Mouse (Mus musculus) c-Kit-positive CD71-positive TER-119-positive erythroid progenitor cells, embryonic 14.5 days (primary cell): ENCODE results near the gene Sh3bp2.

ENCODE experiments used
- DNase-seq: peaks from one replicate; pipeline ENCODE4 v3.0.0-alpha.2; 2013; ENCODE audit warnings: low spot score

The Sh3bp2 gene

GRCm38 (mm10) chr5:34526477-34526775 lies 788 bp downstream of the Sh3bp2 start:
- DNase-seq: no peak

DNA sequence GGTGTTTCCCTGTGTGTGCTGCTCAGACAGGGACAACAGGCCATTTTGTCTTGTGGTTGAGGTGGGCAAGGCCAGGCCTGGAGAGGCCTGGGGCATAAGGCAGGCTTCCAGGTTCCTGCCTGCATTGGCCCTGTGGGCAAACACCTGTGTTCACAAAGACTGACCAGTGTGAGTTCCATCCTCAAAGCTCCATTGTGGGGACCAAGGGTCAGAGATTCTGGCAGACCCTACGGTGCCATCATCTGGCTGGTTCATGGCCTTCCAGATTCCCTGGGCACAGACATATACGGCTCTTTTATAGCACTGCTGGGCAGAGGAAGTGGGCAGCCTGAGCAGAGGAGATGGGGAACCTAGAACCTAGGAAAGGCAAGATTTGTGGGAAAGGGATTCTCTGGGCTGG lies 1.7 kb downstream of the Sh3bp2 start:
- DNase-seq: no peak

- no peak for DNase-seq
These were observed 3.1 kb downstream of the Sh3bp2 start for GRCm38 (mm10) chr5:34528724-34529123.

DNA sequence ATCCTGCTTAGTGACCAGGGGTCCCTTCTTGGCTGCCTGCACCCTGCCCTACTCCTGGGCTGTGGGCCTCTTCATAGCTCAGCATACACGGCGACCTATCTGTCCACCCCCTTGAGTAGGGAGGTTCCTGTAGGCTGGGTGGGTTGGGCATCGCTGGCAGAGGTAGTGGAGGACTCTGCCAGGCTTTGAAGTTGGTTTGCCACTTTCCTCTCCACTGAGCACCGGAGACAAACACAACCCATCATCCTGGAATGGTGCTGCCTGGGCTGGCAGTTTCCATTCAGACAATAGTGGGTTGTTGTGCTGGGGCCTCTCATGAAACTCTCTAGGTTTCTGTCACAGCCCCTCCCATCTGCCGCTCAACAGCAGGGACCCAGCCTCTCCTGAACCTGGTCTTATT lies 4.5 kb downstream of the Sh3bp2 start:
- DNase-seq: no peak

- no peak for DNase-seq
These were observed 5.0 kb downstream of the Sh3bp2 start for GRCm38 (mm10) chr5:34530687-34531086.

DNA sequence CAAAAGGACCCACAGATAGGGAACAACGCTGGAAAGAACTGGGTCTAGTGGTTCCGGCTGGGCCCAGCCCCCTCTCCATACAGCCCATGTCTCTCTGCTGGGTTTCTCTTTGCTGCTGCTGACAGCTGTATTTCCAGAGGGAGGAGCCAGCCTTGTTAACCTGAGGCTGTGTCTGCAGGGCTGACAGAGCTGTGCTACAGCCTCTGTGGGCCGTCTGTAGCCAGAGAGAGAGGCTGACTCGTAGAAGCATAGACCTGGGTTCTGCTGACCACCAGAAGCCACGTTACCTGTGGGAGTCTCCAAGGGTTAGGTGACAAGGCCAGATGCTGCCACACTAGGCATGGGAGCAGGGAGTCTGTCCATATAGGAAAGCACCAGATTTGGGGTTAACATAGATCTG lies 7.4 kb downstream of the Sh3bp2 start:
- no peak for DNase-seq

- DNase-seq: no peak
These were observed 8.2 kb downstream of the Sh3bp2 start for GRCm38 (mm10) chr5:34533820-34534219.

DNA sequence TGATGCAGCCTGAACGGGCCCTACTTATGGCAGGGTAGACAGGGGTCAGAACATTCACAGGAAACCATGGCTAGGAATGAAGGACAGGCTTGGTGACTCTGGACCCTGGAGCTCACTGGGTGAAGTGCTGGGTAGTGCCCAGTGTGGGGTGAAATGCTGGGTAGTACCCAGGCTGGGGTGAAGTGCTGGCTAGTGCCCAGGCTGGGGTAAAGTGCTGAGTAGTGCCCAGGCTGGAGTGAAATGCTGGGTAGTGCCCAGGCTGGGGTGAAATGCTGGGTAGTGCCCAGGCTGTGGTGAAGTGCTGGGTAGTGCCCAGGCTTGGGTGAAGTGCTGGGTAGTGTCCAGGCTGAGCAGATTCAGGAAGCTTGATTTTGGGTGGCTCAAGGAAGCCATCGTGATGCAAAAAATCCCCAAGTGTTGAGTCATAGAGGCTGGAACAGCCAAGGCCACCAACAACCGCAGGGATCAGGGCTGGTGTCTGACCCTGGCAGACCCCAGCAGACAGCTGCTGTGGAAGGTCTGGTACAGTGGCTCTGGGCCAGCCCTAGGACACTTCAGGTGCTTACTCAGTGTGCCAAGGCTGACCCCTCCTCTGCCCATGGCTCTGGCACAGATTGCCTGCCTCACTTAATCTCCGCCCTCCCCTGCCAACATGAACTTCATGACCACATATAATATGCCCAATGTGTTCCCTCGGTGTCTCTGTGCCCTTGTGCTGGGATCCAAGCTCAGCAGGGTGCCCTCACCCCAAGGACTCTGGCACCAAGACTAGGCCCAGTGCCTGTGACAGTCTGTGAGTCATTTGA lies 9.3 kb downstream of the Sh3bp2 start:
- DNase-seq: no peak

DNA sequence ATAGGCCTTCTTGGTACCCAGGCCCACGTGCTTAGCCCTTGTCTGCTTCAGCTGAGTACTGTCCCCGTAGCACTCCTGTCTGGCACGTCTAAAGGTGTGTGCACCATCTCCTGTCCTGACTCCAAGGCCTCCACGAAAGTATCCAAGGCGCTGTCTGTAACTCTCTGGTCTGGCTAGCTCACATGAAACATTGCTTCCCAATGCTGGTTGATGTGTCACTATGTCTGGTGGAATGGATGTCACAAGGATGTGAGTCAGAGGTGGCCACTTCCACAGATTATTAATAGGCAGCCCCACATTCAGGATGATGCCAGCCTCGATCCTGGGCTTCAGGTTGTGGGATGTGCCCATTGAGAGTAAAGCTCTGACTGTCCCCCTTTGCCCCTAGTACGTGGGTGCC lies 10.2 kb downstream of the Sh3bp2 start:
- DNase-seq: no peak

DNA sequence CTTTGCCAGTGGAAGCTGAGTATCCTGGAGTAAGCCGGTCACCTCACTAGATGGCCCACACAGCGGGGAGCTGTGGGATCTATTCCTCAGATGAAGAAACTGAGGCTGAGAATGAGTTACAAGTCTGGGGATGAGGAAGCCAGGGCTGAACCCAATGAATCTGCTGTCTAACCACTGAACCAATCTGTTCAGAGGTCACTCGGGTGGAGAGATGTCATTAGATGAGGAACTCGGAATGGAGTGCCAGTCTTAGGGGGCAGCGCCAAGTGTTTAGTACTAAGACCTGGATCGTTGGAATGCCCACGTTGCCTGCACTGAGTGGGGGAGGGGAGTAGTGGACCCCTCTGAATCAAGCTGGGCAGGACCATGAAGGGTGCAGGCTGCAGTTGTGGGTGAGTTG lies 12.4 kb downstream of the Sh3bp2 start:
- no peak for DNase-seq

- no peak for DNase-seq
These were observed 12.9 kb downstream of the Sh3bp2 start for GRCm38 (mm10) chr5:34538527-34538926.

DNA sequence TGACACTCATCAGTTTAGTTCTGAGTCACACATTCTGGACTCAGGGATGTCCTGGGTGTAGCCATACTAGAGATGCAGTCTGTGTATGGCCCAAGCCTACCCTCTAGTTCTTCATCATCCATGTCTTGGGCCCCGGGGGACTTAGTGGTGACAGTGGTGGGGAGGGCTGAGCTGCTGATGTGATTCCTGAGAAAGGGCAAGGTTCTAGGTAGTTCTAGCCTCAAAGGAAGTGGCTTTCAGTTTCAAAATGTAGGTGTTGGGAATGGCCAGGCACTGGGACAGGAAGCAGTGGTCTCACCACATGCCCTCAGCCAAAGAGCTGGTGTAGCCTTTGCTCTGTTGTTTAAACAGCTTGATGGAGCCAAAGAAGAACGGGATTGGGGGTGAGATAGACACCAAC lies 13.5 kb downstream of the Sh3bp2 start:
- no peak for DNase-seq

- no peak for DNase-seq
These were observed 16.5 kb downstream of the Sh3bp2 start for GRCm38 (mm10) chr5:34542166-34542565.

DNA sequence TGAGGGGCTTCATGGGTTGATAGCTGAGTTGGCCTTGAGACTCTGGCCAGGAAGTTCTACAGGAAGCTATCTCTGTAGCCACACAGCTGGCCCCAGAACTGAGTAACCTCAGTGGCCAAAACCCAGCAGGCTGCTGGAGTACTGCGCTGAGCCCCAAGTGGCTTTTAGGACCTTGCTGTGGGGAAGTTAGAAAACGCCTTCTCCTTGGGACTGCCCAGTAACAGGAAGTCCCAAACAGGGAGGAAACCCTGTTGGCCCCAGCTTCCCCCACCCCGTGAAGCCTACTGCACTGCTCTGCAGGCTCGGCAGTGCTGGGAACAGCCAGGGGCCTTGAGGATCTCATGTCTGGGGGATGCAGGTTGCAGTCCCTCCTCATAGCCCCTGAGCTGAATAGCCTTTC lies 17.5 kb downstream of the Sh3bp2 start:
- DNase-seq: no peak

DNA sequence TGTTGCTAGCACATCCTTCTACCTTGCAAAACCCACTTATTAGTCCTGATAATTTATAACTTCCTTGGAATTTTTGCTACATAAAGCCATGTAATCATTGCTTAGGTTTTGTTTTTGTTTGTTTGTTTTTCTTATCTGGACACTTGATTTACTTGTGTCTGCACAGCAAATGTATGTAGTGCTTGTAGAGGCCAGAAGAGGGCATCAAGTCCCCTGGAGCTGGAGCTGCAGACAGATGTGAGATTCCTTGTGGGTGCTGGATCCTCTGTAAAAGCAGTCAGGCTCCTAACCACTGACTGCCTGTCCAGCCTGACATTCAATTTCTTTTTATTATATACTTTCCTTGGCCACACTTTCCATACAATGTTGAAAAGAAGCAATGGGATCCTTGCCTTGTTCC lies 21.8 kb downstream of the Sh3bp2 start:
- DNase-seq: peak; percentile 53

DNA sequence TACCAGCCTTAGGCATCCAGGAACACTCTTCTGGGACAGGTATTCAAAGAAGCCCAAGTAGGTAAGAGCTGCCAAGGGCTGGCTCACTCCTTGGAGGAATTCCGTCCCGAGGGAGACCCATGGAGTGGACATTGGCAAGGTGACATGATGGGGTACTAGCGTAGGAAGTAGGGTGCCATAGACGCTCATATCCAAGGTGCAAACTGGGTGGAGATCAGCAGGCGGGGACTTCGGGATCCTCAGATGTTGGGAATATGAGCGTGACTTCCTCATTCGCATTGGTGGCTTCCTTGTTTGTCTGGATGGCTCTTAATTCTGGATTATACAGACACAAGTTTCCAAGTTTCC lies 23.5 kb downstream of the Sh3bp2 start:
- no peak for DNase-seq

- no peak for DNase-seq
These were observed 24.0 kb downstream of the Sh3bp2 start for GRCm38 (mm10) chr5:34549483-34550221.

- DNase-seq: no peak
These were observed 24.6 kb downstream of the Sh3bp2 start for GRCm38 (mm10) chr5:34550251-34550650.

DNA sequence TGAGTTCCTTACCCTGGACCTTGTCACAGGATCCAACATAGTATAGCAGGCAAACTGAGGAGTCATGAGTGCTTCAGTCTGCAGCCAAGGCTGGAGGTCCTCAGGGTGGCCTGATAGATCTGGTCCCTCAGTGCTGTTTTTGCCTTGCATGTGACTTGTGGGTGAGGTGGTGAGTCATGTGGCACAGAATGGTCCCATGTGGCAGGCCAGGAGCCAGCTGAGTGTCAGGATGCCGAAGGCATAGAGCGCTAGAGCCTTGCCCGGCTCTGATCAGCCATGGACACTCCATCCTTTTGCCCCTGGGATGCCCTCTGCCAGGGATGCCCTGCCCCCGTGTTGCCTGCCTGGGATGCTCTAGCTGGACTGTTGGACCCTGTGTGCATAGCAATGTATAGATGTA lies 26.2 kb downstream of the Sh3bp2 start:
- DNase-seq: no peak

- no peak for DNase-seq
These were observed 38.2 kb downstream of the Sh3bp2 start for GRCm38 (mm10) chr5:34563854-34564253.

GRCm38 (mm10) chr5:34564291-34564690 lies 38.7 kb downstream of the Sh3bp2 start:
- no peak for DNase-seq

DNA sequence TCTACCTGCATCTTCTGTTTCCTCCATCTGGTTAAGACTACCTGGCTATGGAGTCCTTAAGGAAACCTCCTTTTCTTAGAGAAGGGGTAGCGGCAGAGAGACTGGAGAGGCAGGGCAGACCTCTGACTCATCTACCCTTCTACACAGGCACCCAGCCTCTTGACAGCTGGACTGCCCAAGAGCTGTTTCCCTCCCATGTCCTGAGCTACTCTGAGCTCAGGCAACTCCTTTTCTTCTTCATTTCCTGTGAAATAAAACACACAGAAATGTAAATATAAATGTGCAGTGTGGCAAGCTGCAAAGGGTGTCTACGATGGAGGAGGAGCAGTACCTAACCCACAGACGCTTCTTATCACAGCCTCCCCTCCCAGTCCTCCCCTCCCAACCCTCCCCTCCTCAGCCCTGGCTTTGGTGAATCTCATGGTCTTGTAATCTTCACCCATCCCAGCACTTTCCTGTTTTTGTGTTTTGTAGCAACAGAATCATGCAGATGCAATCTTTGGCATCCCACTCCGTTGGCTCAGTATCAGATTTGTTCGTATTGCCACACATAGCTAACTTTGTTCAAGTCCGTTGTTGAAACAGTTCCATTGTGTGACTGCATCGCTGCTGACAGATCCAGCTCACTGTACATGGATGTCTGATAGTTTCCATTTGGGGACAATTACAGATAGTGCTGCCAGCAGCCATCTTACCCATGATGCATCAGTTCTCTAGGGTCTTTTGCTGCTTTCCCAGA lies 40.1 kb downstream of the Sh3bp2 start:
- no peak for DNase-seq

DNA sequence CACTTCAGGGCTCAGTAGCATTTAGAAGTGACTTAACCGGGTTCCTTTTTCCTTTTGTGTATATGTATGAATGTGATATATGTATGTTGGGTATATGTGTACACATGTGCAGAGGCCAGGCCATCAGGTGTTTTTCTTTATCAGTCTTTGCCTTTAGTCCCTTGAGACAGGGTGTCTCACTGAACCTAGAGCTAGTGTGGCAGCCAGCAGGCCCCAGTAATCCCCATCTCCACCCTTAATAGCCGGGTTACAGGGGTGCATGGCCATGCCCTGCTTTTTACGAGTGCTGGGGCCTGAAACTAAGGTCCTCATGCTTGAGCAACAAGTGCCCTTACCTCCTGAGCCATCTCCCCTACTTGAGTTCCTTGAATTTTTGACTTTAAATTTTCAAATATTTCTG lies 45.9 kb downstream of the Sh3bp2 start:
- no peak for DNase-seq
